Mouse (Mus musculus): ENCODE data around the gene Rpl22.

Gene Rpl22

GRCm38 (mm10) chr4:152338419-152339292 is 13.1 kb downstream of the Rpl22 start, which contains the start of gene Chd5:
Chd5 (plus strand) TSS chr4:152338651.
- DNase-seq (ENCODE audit: low spot score in 2 of 2): peak in 1 of 2 experiments; percentile 53

- no peak for DNase-seq (ENCODE audit: low spot score in 2 of 2)
Measured at GRCm38 (mm10) chr4:152339293-152339790, 13.8 kb downstream of the Rpl22 start.

GRCm38 (mm10) chr4:152340584-152341284 is 15.2 kb downstream of the Rpl22 start:
- DNase-seq (ENCODE audit: low spot score in 2 of 2): no peak

GRCm38 (mm10) chr4:152343296-152343695 is 17.8 kb downstream of the Rpl22 start:
- DNase-seq (ENCODE audit: low spot score in 2 of 2): peak in 1 of 2 experiments; percentile 55

- no peak for DNase-seq (ENCODE audit: low spot score in 2 of 2)
Measured at GRCm38 (mm10) chr4:152344651-152345050, 19.1 kb downstream of the Rpl22 start.

GRCm38 (mm10) chr4:152345120-152345889 is 19.8 kb downstream of the Rpl22 start:
- DNase-seq (ENCODE audit: low spot score in 2 of 2): no peak

GRCm38 (mm10) chr4:152349837-152350381 is 24.4 kb downstream of the Rpl22 start:
- DNase-seq (ENCODE audit: low spot score in 2 of 2): no peak

- DNase-seq (ENCODE audit: low spot score in 2 of 2): no peak
Measured at GRCm38 (mm10) chr4:152350722-152351421, 25.3 kb downstream of the Rpl22 start.

- no peak for DNase-seq (ENCODE audit: low spot score in 2 of 2)
Measured at GRCm38 (mm10) chr4:152351422-152352305, 26.1 kb downstream of the Rpl22 start.

- DNase-seq (ENCODE audit: low spot score in 2 of 2): no peak
Measured at GRCm38 (mm10) chr4:152353886-152354637, 28.5 kb downstream of the Rpl22 start.

GRCm38 (mm10) chr4:152355672-152356071 is 30.1 kb downstream of the Rpl22 start:
- no peak for DNase-seq (ENCODE audit: low spot score in 2 of 2)

- DNase-seq (ENCODE audit: low spot score in 2 of 2): no peak
Measured at GRCm38 (mm10) chr4:152359700-152360099, 34.2 kb downstream of the Rpl22 start.

- no peak for DNase-seq (ENCODE audit: low spot score in 2 of 2)
Measured at GRCm38 (mm10) chr4:152360855-152361254, 35.3 kb downstream of the Rpl22 start.

- DNase-seq (ENCODE audit: low spot score in 2 of 2): no peak
Measured at GRCm38 (mm10) chr4:152362180-152362579, 36.6 kb downstream of the Rpl22 start.

GRCm38 (mm10) chr4:152365228-152365627 is 39.7 kb downstream of the Rpl22 start:
- no peak for DNase-seq (ENCODE audit: low spot score in 2 of 2)

GRCm38 (mm10) chr4:152382528-152383252 is 57.1 kb downstream of the Rpl22 start:
- DNase-seq (ENCODE audit: low spot score in 2 of 2): no peak

Measured in cerebellum, postnatal 4 days (tissue).